Mouse (Mus musculus): ENCODE data around the gene Arpc4.

Arpc4 gene

DNA sequence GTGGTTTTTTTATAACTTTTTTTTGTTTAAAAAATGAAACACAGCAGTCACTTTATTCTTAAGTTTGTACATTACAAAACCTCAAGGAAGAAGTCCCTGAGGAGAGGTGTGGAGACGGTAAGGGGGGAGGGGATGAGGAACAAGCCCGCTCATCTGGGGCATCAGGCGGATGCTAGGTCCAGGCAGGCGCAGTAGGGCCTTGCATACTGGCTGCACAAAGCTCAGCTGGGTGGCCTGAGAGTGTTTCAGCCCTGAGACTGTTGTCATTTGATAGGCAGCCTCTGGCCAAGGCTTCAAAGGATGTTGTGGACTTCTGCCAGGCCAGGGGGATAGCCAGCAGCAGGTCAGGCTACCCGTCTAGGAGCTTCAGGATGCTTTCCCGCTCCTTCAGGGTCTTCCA lies 11.3 kb upstream of the Arpc4 start:
- no peak for DNase-seq

- no peak for DNase-seq
These were observed 10.3 kb upstream of the Arpc4 start for GRCm38 (mm10) chr6:113367574-113367973.

- DNase-seq: no peak
These were observed 9.8 kb upstream of the Arpc4 start for GRCm38 (mm10) chr6:113368124-113368523.

DNA sequence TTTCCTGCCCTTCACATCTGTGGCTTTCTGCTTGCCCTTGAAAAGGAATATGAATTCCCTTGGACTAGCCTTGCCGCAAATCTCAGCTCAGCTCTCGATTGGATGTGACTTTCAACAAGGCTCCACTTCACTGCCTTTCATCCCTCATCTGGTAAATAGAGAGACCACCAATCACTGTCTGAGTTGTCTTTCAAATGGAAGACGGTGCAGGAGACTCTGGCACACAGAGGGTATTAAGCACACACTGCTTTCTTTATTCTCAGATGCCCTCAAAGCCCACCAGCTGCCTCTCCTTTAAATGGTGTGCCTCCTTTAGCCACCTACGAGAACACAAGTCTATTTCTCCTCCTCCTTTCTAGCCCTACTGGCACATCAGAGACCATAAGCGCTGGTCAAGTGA lies 9.3 kb upstream of the Arpc4 start:
- no peak for DNase-seq

DNA sequence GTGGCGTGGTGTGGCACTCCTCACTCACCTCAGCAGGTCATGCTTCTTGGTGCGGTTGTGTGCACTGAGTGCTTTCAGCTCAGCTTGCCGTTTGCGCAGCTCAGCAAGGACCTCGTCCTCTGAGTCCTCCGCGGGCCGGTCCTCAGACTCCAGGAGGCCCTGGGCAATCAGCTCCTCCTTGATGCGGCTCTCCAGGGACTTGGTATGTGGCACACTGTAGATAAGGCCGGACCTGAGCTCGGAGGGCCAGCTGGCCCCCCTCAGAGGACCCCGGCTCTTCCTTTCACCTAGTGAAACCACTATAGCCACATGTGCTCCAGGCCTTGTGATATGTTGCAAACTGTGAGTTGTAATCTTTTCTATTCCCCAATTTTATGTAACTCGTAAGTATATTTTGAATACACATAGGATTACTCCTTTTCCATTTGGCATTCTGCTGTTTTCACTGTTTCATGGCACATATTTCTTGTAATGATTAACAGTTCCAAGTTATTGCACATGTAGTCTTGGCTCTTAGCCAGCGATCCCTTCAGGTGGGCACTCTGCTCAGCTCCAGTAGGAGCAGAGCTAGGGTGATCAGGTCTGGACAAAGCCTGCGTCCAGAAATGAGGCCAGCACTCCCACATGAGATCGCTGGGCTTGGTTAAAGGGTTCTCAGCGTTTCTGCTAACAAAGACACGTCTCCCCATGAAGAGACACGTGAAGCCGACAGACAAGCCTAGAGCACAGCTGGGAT lies 7.6 kb upstream of the Arpc4 start:
- no peak for DNase-seq

DNA sequence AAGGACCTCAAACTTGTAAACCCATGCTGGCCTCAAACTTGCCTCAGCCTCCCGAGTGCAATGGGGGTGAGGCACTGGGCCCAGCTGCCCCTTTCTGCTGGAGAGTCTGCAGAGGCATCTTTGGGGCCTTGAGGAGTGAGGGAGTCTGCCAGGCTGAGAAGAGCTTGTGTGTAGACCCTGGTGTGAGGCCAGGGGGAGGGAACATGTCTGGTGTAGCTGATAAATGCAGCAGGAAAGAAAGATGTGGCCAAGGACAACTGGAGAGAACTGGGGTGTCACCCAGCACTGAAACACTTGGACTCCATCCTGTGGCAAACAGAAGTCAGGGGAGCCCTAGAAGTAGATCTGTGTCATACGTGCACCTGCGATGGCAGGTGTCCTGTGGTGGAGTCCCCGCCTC lies 4.4 kb upstream of the Arpc4 start:
- DNase-seq: no peak

GRCm38 (mm10) chr6:113377172-113377495 lies 781 bp upstream of the Arpc4 start:
- no peak for DNase-seq

DNA sequence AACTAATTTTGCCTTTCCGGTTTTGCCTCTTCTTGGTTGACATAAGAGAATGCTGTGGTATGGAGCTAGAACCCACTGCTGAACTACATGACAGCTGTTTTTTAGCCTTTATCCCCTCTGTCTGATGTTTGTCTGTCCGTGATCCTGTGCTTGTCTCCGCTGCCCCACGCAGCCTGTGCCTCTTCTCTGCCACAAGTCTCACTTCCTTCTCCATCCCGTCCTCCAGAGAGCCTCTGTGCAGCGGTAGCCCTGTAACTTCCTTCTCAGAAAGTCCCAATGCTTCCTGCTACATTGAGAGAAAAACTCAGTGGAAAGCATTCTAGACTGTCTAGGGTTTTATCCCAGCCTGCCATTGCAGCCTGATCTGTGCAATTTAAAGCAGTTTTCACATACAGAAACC lies 1.3 kb downstream of the Arpc4 start:
- no peak for DNase-seq

- no peak for DNase-seq
These were observed 2.6 kb downstream of the Arpc4 start for GRCm38 (mm10) chr6:113380480-113380879.

GRCm38 (mm10) chr6:113384351-113384927 lies 6.5 kb downstream of the Arpc4 start:
- no peak for DNase-seq

- DNase-seq: no peak
These were observed 7.3 kb downstream of the Arpc4 start for GRCm38 (mm10) chr6:113385160-113385714.

DNA sequence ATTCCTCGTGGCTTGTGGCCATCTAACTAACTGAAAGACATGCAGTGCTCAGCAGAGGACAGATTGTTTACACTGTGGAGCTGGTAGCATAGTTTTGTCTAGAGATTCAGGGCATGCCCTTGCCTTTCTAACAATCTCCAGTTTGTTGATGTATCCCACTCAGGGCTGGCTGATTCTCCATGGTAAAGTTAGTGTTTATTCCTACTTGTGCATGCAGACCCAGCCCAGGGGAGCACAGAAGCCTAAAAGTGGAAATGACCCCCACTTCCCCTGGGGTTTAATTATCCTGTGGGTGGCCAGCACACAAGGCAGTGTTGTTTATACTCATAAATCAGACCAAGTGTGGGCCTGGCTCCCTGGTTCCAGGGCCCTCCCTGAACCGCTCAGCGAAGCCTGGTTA lies 8.1 kb downstream of the Arpc4 start:
- no peak for DNase-seq

- DNase-seq: no peak
These were observed 11.0 kb downstream of the Arpc4 start, which contains the start of gene Ttll3 for GRCm38 (mm10) chr6:113388960-113389359. Ttll3 (plus strand) TSS chr6:113389260.

GRCm38 (mm10) chr6:113390715-113391114 lies 12.8 kb downstream of the Arpc4 start:
- no peak for DNase-seq

- DNase-seq: no peak
These were observed 14.1 kb downstream of the Arpc4 start for GRCm38 (mm10) chr6:113392015-113392386.

- DNase-seq: peak; percentile 29
These were observed 14.6 kb downstream of the Arpc4 start for GRCm38 (mm10) chr6:113392387-113393071.

DNA sequence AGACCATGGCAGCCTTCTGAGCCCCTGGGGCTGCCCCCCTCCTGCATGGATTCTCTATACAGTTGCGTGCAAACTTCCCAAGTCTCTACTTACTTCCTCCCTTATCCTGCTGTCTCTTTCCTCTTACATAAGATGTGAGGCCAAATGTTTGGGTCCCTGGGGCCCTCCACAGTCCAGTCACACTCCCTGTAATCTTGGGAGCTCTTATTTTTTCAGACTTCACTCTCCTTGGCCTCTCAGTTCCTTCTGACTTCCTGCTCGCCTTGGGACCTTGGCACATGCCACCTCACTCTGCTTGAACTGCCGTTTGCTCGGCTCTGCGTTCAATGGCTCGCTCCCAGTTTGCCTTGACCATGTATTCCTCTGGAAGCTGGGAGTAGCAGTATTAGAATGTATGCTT lies 16.0 kb downstream of the Arpc4 start:
- no peak for DNase-seq

GRCm38 (mm10) chr6:113394811-113395210 lies 16.9 kb downstream of the Arpc4 start:
- DNase-seq: no peak

- DNase-seq: no peak
These were observed 17.6 kb downstream of the Arpc4 start for GRCm38 (mm10) chr6:113395501-113395900.

DNA sequence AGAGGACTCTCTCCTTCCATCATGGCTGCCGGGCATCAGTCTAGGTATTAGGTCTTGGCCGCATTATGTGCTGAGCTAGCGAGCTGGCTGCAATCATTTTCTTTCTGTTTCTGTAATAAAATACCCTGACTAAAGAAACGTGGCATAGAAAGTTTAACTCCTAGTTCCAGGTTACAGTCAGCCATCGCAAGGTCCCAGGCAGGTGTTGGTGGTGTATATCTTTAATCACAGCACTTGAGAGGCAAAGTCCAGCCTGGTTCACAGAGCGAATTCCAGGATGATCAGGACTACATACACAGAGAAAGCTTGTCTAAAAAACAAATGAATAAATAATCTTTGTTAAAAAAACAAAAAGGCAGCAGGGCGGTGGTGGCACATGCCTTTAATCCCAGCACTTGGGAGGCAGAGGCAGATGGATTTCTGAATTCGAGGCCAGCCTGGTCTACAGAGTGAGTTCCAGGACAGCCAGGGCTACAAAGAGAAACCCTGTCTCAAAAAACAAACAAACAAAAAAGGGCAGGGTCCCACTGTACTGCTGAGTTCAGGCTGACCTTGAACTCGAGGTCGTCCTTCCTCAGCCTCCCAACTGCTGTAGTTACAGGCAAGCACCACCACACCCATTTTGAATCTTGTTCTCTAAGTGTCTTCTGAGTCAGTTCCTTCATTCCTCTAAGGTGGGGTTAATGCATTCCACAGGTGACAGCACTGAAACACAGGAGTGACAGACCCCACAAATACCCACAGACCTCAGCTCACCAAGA lies 18.5 kb downstream of the Arpc4 start:
- DNase-seq: no peak

- DNase-seq: no peak
These were observed 24.2 kb downstream of the Arpc4 start for GRCm38 (mm10) chr6:113402094-113402493.

DNA sequence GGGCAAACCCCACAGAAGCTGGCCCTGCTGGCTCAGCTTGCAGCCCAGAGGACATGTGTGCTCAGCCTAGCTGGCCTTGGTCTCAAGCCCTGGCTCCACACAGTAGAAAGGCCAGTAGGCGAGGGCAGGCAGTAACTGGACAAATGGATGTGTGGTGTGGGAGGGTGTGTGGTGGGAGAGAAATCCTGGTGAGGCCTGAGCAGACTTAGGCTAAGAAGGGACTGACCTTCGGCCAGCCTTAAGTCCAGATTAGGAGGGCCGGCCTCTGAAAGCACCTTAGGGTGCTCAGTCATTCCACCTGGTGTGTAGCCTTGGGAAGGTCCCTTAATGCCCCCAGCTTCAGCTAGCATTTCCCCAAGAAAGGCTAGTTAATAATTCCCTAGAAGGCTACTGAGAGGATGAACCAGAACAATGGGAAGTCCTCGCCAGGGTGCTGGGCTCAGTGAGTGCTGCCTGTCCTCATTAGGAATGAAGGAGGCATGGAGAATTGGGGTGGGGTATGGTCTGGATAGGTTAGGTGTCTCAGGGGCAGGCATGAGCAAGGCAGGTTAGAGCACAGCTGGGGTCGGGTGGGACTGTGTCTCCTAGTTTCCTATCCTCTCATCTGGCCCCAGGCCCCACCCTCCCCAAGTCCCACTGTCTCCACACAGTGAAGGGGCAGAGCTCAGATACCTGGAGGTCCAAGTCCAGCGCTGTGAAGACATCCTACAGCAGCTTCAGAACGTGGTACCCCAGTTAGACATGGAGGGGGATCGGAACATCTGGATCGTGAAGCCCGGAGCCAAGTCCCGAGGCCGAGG lies 26.9 kb downstream of the Arpc4 start:
- DNase-seq: no peak

DNA sequence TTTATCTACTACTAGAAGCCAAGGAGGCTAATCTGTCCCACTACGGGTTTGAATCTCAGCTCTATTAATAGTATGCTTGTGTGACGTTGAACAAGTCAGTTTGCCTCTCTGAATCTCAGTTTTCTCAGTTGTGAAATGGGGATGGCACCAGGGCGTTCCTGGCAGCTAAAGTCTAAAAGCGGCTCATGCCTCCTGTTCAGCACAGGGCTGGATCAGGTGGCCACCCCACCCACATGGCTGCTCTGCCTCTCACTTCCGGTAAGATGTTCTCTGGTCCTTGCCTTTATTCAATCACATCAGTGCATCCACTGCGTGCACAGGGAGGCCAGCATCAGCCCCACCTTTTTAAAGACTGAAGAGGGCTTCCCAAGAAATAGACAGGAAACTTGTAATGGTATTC lies 27.6 kb downstream of the Arpc4 start:
- no peak for DNase-seq
